In genomic region chr3:49755986-49756845, GRCm38 (mm10) we compare ENCODE assay signal across 8 mouse cellular contexts. TPM values are rescaled to one million over a fixed set of nuclear protein-coding genes. Genes with fewer than 3 reads are reported as not detected.
DNase-seq lines count a peak whose midpoint lies in the region; ATAC-seq lines count a peak whose summit lies in the region.

No protein-coding gene starts in this region.

- H3K9ac ChIP-seq in embryonic facial prominence, embryonic 13.5 days, result peak overlapping the region; percentile 96
- peak overlapping the region; percentile 88 for H3K9ac ChIP-seq in heart, embryonic 13.5 days
- H3K9ac ChIP-seq in kidney, embryonic 16.5 days (replicated peaks; ENCODE audit: low read length), result peak overlapping the region; percentile 89
- H3K9ac ChIP-seq in stomach, embryonic 14.5 days (replicated peaks; ENCODE audit: low read depth, low read length), result peak overlapping the region; percentile 63

- intact Hi-C loops in left cerebral cortex, postnatal 25 days (cut with DNase I), result loop anchor here (5.0 kb wide), 1 partner anchor 119 kb away; no protein-coding TSS in a partner anchor
- intact Hi-C loops in left cerebral cortex, postnatal 36 days (cut with DNase I), result no loop called here

- peaks cover 39% of the 10 kb centered on the region for H3K36me3 ChIP-seq in embryonic facial prominence, embryonic 13.5 days
- H3K36me3 ChIP-seq in heart, embryonic 13.5 days, result peaks cover 36% of the 10 kb centered on the region
- H3K36me3 ChIP-seq in kidney, embryonic 16.5 days (ENCODE audit: insufficient read depth, low read length), result peaks cover 22% of the 10 kb centered on the region
- peaks cover 25% of the 10 kb centered on the region for H3K36me3 ChIP-seq in stomach, embryonic 14.5 days (ENCODE audit: control insufficient read depth, insufficient read depth, low read length)

- peak overlapping the region; percentile 80 for H3K4me3 ChIP-seq in embryonic facial prominence, embryonic 13.5 days
- peak overlapping the region; percentile 72 for H3K4me3 ChIP-seq in heart, embryonic 13.5 days
- peak overlapping the region; percentile 75 for H3K4me3 ChIP-seq in kidney, embryonic 16.5 days (ENCODE audit: low read length)
- peak overlapping the region; percentile 82 for H3K4me3 ChIP-seq in stomach, embryonic 14.5 days (ENCODE audit: low read depth, low read length)

- under 1% methylated on average over 36 of the region's 36 CpGs for WGBS in embryonic facial prominence, embryonic 13.5 days
- WGBS in heart, embryonic 13.5 days, result 3% methylated on average over 36 of the region's 36 CpGs
- 2% methylated on average over 36 of the region's 36 CpGs for WGBS in kidney, embryonic 16.5 days
- 1% methylated on average over 36 of the region's 36 CpGs for WGBS in stomach, embryonic 14.5 days

- H3K9me3 ChIP-seq in embryonic facial prominence, embryonic 13.5 days, result no peaks in the 10 kb centered on the region
- no peaks in the 10 kb centered on the region for H3K9me3 ChIP-seq in heart, embryonic 13.5 days
- H3K9me3 ChIP-seq in kidney, embryonic 16.5 days (ENCODE audit: low read length), result no peaks in the 10 kb centered on the region
- H3K9me3 ChIP-seq in stomach, embryonic 14.5 days (ENCODE audit: control insufficient read depth, low read depth, low read length), result no peaks in the 10 kb centered on the region

- H3K27me3 ChIP-seq in embryonic facial prominence, embryonic 13.5 days, result no peaks in the 10 kb centered on the region
- no peaks in the 10 kb centered on the region for H3K27me3 ChIP-seq in heart, embryonic 13.5 days (replicated peaks)
- H3K27me3 ChIP-seq in kidney, embryonic 16.5 days (ENCODE audit: insufficient read depth, low read length), result no peaks in the 10 kb centered on the region
- no peaks in the 10 kb centered on the region for H3K27me3 ChIP-seq in stomach, embryonic 14.5 days (ENCODE audit: control insufficient read depth, insufficient read depth, low read length)

- peaks cover 12% of the 10 kb centered on the region for H3K4me1 ChIP-seq in embryonic facial prominence, embryonic 13.5 days
- H3K4me1 ChIP-seq in heart, embryonic 13.5 days, result peaks cover 35% of the 10 kb centered on the region
- peaks cover 3% of the 10 kb centered on the region; the same call in 1 of the 2 replicates for H3K4me1 ChIP-seq in kidney, embryonic 16.5 days (ENCODE audit: insufficient read depth, low read length)
- H3K4me1 ChIP-seq in stomach, embryonic 14.5 days (ENCODE audit: control insufficient read depth, insufficient read depth, low read length), result 0 out of 2 replicates have a peak, but pooled peaks cover 3% of the 10 kb centered on the region

- DNase-seq in left cerebral cortex, postnatal 25 days (ENCODE audit: low spot score in 2 of 2), result peak; percentile 25 to 28
- no peak for DNase-seq in left cerebral cortex, postnatal 36 days (ENCODE audit: low spot score in 2 of 2)
- DNase-seq in lung, postnatal 4 days, result peak; percentile 31 to 36
- DNase-seq in layer of hippocampus, postnatal 36 days, result no peak

- no peak for ATAC-seq in embryonic facial prominence, embryonic 13.5 days (ENCODE audit: insufficient number of reproducible peaks, insufficient read depth, low FRiP score, low TSS enrichment, low read depth)
- no peak for ATAC-seq in heart, embryonic 13.5 days (ENCODE audit: extremely low read depth, insufficient number of reproducible peaks, low FRiP score, low TSS enrichment)
- no peak for ATAC-seq in kidney, embryonic 16.5 days (ENCODE audit: low FRiP score, low TSS enrichment)
- no peak for ATAC-seq in stomach, embryonic 14.5 days (ENCODE audit: insufficient number of reproducible peaks, insufficient read depth, low FRiP score, low read depth)

- peak overlapping the region; percentile 100 for H3K27ac ChIP-seq in embryonic facial prominence, embryonic 13.5 days
- H3K27ac ChIP-seq in heart, embryonic 13.5 days (replicated peaks), result peak overlapping the region; percentile 95
- peak overlapping the region; percentile 93 for H3K27ac ChIP-seq in kidney, embryonic 16.5 days (ENCODE audit: low read length)
- peak overlapping the region; percentile 98 for H3K27ac ChIP-seq in stomach, embryonic 14.5 days (ENCODE audit: low read length)

- peak overlapping the region; percentile 71 for H3K4me2 ChIP-seq in embryonic facial prominence, embryonic 13.5 days
- H3K4me2 ChIP-seq in heart, embryonic 13.5 days, result peak overlapping the region; percentile 68
- peak overlapping the region; percentile 70 for H3K4me2 ChIP-seq in kidney, embryonic 16.5 days (replicated peaks; ENCODE audit: low read depth, low read length)
- peak overlapping the region; percentile 84 for H3K4me2 ChIP-seq in stomach, embryonic 14.5 days (replicated peaks; ENCODE audit: low read depth, low read length)

RNA-seq across cellular contexts. Expression of gene Pcdh18, which starts 0.9 kb away (rescaled TPM):
- total RNA-seq in left cerebral cortex, postnatal 25 days (2021), result 1 to 10 TPM; 5.6 to 7.7 TPM
- 1 to 10 TPM; 5.2 to 7.9 TPM for total RNA-seq in left cerebral cortex, postnatal 36 days (2021)
- polyA plus RNA-seq in embryonic facial prominence, embryonic 13.5 days (2015; fragmentation: Nextera tagmentation; extraction: Ambion mirVana), result 143 and 150 TPM in 2 replicates
- 21.0 and 21.9 TPM in 2 replicates for polyA plus RNA-seq in heart, embryonic 13.5 days (2015; fragmentation: Nextera tagmentation; extraction: Ambion mirVana)
- polyA plus RNA-seq in kidney, embryonic 16.5 days (2015; fragmentation: Nextera tagmentation; extraction: Ambion mirVana), result 46.2 and 47.5 TPM in 2 replicates
- polyA plus RNA-seq in stomach, embryonic 14.5 days (2014; fragmentation: Nextera tagmentation; extraction: Ambion mirVana), result 88.5 TPM in 2 replicates
- total RNA-seq in layer of hippocampus, postnatal 36 days (2021), result 1 to 10 TPM; 2.7 to 4.8 TPM

Comparison
In these comparisons a context has a peak if more than half of its experiments do, and no peak if none do; other contexts are left out.
1. DNase-seq: peak in left cerebral cortex, postnatal 25 days (2 of 2) and lung, postnatal 4 days (2 of 2); none in left cerebral cortex, postnatal 36 days (0 of 2) and layer of hippocampus, postnatal 36 days (0 of 2).
2. Peak in every context shown above with its lines, with median percentiles within 50 percentile points of each other: H3K27ac ChIP-seq, H3K4me2 ChIP-seq, H3K4me3 ChIP-seq and H3K9ac ChIP-seq.